Mouse (Mus musculus): ENCODE measurements around the gene Tbl1xr1. TPM values are rescaled to one million over a fixed set of nuclear protein-coding genes. Genes with fewer than 3 reads are reported as not detected.

Tbl1xr1 gene
- polyA plus RNA-seq, 1 experiment, result 14.7 TPM

GRCm38 (mm10) chr3:22171526-22171925, 95.1 kb downstream of the Tbl1xr1 start:
- Histone ChIP-seq H3K36me3 (ENCODE audit: control insufficient read depth, insufficient read depth) (peaks cover 2% of the 10 kb centered on the region), H3K4me2 (ENCODE audit: low read depth) (no peak overlapping the region), H3ac (ENCODE audit: control insufficient read depth, insufficient read length) (no peak overlapping the region), H3K4me3 (no peak overlapping the region), H3K27me3 (ENCODE audit: control insufficient read depth, insufficient read depth, insufficient read length) (no peaks in the 10 kb centered on the region), H3K79me2 (ENCODE audit: control insufficient read depth, insufficient read depth) (peaks cover 61% of the 10 kb centered on the region)
- no peak for TF ChIP-seq MAX (IDR thresholded peaks at IDR 0.05; ENCODE audit: low read depth)
- no peak for TF ChIP-seq CEBPB (IDR thresholded peaks at IDR 0.05; ENCODE audit: insufficient read depth, poor library complexity, severe bottlenecking)
- no peak for TF ChIP-seq POLR2A (IDR thresholded peaks at IDR 0.05; ENCODE audit: insufficient read length, low read depth)
- no peak for TF ChIP-seq USF1 (IDR thresholded peaks at IDR 0.05; ENCODE audit: low read depth)
- no peak for TF ChIP-seq POLR2AphosphoS2 (IDR thresholded peaks at IDR 0.05; ENCODE audit: insufficient read length, low read depth)
- TF ChIP-seq E2F4 (IDR thresholded peaks at IDR 0.05; ENCODE audit: insufficient read depth), result no peak

DNA sequence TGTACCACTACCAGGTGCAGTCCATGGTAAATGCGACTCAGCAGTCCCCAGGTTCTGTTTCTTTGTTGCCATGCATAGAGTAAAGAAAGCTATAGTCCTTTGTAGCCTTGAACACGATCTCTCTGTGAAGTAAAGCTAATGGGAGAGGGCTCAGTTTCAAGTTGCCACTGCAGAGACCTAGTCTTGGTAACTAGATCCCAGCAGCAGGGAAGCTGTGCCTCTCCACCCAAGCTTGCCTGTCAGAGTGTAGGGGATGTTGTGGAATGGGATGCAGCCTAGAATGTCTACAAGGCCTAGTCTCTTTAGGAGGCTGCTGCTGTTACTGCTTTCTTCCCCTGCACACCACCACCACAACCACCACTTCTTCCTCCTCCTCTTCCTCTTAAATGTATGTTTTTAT, 96.0 kb downstream of the Tbl1xr1 start:
- Histone ChIP-seq H3K79me2 (ENCODE audit: control insufficient read depth, insufficient read depth) (peaks cover 62% of the 10 kb centered on the region), H3K4me2 (ENCODE audit: low read depth) (no peak overlapping the region), H3K36me3 (ENCODE audit: control insufficient read depth, insufficient read depth) (no peaks in the 10 kb centered on the region), H3ac (ENCODE audit: control insufficient read depth, insufficient read length) (no peak overlapping the region), H3K27me3 (ENCODE audit: control insufficient read depth, insufficient read depth, insufficient read length) (no peaks in the 10 kb centered on the region), H3K4me3 (no peak overlapping the region)
- TF ChIP-seq MYOG (IDR thresholded peaks at IDR 0.05; ENCODE audit: control insufficient read depth in 1 of 3, insufficient read depth in 1 of 3, insufficient read length in 2 of 3, low read depth in 2 of 3) (no peak), TCF3 (IDR thresholded peaks at IDR 0.05; ENCODE audit: insufficient read length, low read depth) (no peak), MAX (IDR thresholded peaks at IDR 0.05; ENCODE audit: low read depth) (no peak), TCF12 (IDR thresholded peaks at IDR 0.05; ENCODE audit: insufficient read depth, poor library complexity, severe bottlenecking) (no peak), MYOD1 (IDR thresholded peaks at IDR 0.05; ENCODE audit: control insufficient read depth in 1 of 3, insufficient read length in 2 of 3, low read depth in 2 of 3) (no peak), POLR2AphosphoS2 (IDR thresholded peaks at IDR 0.05; ENCODE audit: insufficient read length, low read depth) (no peak), USF1 (IDR thresholded peaks at IDR 0.05; ENCODE audit: low read depth) (no peak), SRF (IDR thresholded peaks at IDR 0.05; ENCODE audit: control insufficient read depth, insufficient read length, low read depth) (no peak)

DNA sequence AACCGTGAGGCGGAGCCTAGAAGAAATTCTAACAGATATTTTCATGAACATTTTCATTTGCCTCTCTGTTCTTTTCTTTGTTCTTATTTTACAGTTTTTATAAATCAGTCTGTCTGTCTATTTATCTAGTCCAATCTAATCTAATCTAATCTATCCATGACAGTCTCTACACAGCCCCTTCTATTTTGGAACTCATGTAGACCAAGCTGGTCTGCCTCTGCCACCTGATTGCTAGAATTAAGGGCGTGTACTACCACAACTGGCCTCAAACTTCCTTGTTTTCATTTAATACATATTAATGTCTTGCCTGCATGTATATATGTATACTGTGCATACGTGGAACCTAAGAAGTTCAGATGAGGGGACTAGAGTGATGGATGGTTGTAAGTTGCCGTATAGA, 96.7 kb downstream of the Tbl1xr1 start:
- no peak for TF ChIP-seq E2F4 (IDR thresholded peaks at IDR 0.05; ENCODE audit: insufficient read depth)
- TF ChIP-seq TCF3 (IDR thresholded peaks at IDR 0.05; ENCODE audit: insufficient read length, low read depth), result no peak
- no peak for TF ChIP-seq MAX (IDR thresholded peaks at IDR 0.05; ENCODE audit: low read depth)
- TF ChIP-seq CEBPB (IDR thresholded peaks at IDR 0.05; ENCODE audit: insufficient read depth, poor library complexity, severe bottlenecking), result no peak
- TF ChIP-seq MYOG (IDR thresholded peaks at IDR 0.05; ENCODE audit: control insufficient read depth in 1 of 3, insufficient read depth in 1 of 3, insufficient read length in 2 of 3, low read depth in 2 of 3), result no peak
- TF ChIP-seq REST (IDR thresholded peaks at IDR 0.05; ENCODE audit: insufficient read depth, insufficient read length), result no peak
- TF ChIP-seq POLR2AphosphoS2 (IDR thresholded peaks at IDR 0.05; ENCODE audit: insufficient read length, low read depth), result no peak
- TF ChIP-seq POLR2A (IDR thresholded peaks at IDR 0.05; ENCODE audit: insufficient read length, low read depth), result no peak
- no peak for TF ChIP-seq SRF (IDR thresholded peaks at IDR 0.05; ENCODE audit: control insufficient read depth, insufficient read length, low read depth)
- TF ChIP-seq USF1 (IDR thresholded peaks at IDR 0.05; ENCODE audit: low read depth), result no peak
- TF ChIP-seq MYOD1 (IDR thresholded peaks at IDR 0.05; ENCODE audit: control insufficient read depth in 1 of 3, insufficient read length in 2 of 3, low read depth in 2 of 3), result no peak
- no peak for TF ChIP-seq TCF12 (IDR thresholded peaks at IDR 0.05; ENCODE audit: insufficient read depth, poor library complexity, severe bottlenecking)
- Histone ChIP-seq H3K79me2 (ENCODE audit: control insufficient read depth, insufficient read depth) (peaks cover 63% of the 10 kb centered on the region), H3K36me3 (ENCODE audit: control insufficient read depth, insufficient read depth) (no peaks in the 10 kb centered on the region), H3K4me3 (no peak overlapping the region), H3K4me2 (ENCODE audit: low read depth) (no peak overlapping the region), H3ac (ENCODE audit: control insufficient read depth, insufficient read length) (no peak overlapping the region), H3K27me3 (ENCODE audit: control insufficient read depth, insufficient read depth, insufficient read length) (no peaks in the 10 kb centered on the region)

DNA sequence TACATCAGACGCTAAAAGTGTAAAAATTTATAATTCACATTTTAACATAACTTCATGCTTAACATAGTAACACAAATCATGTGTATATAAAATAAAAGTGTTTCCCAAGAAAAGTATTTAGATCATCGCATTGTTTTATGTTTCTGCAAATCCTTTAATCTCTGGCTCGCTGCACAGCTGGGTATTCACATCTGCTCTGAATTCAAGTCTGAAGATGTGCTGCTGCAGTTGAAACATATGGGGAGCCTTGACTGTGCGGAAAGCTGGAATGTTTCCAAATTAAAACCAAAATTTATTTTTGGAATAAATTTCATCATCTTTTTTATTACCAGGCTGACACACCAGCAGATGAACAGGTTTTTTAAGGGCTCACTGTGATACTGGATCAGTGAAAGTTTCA, 97.8 kb downstream of the Tbl1xr1 start:
- Histone ChIP-seq H3K36me3 (ENCODE audit: control insufficient read depth, insufficient read depth) (no peaks in the 10 kb centered on the region), H3K27me3 (ENCODE audit: control insufficient read depth, insufficient read depth, insufficient read length) (no peaks in the 10 kb centered on the region), H3K4me3 (no peak overlapping the region), H3K79me2 (ENCODE audit: control insufficient read depth, insufficient read depth) (peaks cover 62% of the 10 kb centered on the region), H3K4me2 (ENCODE audit: low read depth) (no peak overlapping the region), H3ac (ENCODE audit: control insufficient read depth, insufficient read length) (no peak overlapping the region)
- TF ChIP-seq E2F4 (IDR thresholded peaks at IDR 0.05; ENCODE audit: insufficient read depth) (no peak), TCF12 (IDR thresholded peaks at IDR 0.05; ENCODE audit: insufficient read depth, poor library complexity, severe bottlenecking) (no peak), SRF (IDR thresholded peaks at IDR 0.05; ENCODE audit: control insufficient read depth, insufficient read length, low read depth) (no peak), MYOD1 (IDR thresholded peaks at IDR 0.05; ENCODE audit: control insufficient read depth in 1 of 3, insufficient read length in 2 of 3, low read depth in 2 of 3) (no peak), MYOG (IDR thresholded peaks at IDR 0.05; ENCODE audit: control insufficient read depth in 1 of 3, insufficient read depth in 1 of 3, insufficient read length in 2 of 3, low read depth in 2 of 3) (no peak), TCF3 (IDR thresholded peaks at IDR 0.05; ENCODE audit: insufficient read length, low read depth) (no peak), MAX (IDR thresholded peaks at IDR 0.05; ENCODE audit: low read depth) (no peak), USF1 (IDR thresholded peaks at IDR 0.05; ENCODE audit: low read depth) (no peak), REST (IDR thresholded peaks at IDR 0.05; ENCODE audit: insufficient read depth, insufficient read length) (no peak), POLR2A (IDR thresholded peaks at IDR 0.05; ENCODE audit: insufficient read length, low read depth) (no peak), CEBPB (IDR thresholded peaks at IDR 0.05; ENCODE audit: insufficient read depth, poor library complexity, severe bottlenecking) (no peak), POLR2AphosphoS2 (IDR thresholded peaks at IDR 0.05; ENCODE audit: insufficient read length, low read depth) (no peak)

DNA sequence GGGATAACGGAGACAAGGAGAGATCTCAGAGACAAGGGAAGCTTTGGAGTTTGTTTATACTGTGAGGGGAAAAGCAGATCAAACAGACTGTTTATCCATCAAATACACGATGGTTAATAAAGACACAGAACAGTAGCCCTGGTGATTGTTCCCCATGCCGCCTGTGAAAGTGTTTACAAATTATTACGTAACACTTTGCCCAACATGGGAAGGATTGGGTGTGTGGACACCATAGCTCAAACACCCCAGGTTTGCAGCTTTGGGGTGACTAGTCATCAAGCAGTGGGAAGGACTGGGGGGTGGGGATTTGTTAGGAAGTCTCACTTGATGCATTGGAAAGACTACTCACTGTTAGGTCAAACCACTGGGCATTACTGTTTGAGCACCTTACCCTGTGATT, 103.6 kb downstream of the Tbl1xr1 start:
- no peak for TF ChIP-seq MYOD1 (IDR thresholded peaks at IDR 0.05; ENCODE audit: control insufficient read depth in 1 of 3, insufficient read length in 2 of 3, low read depth in 2 of 3)
- no peak for TF ChIP-seq USF1 (IDR thresholded peaks at IDR 0.05; ENCODE audit: low read depth)
- no peak for TF ChIP-seq MAX (IDR thresholded peaks at IDR 0.05; ENCODE audit: low read depth)
- TF ChIP-seq REST (IDR thresholded peaks at IDR 0.05; ENCODE audit: insufficient read depth, insufficient read length), result no peak
- TF ChIP-seq CEBPB (IDR thresholded peaks at IDR 0.05; ENCODE audit: insufficient read depth, poor library complexity, severe bottlenecking), result no peak
- TF ChIP-seq POLR2A (IDR thresholded peaks at IDR 0.05; ENCODE audit: insufficient read length, low read depth), result no peak
- TF ChIP-seq TCF3 (IDR thresholded peaks at IDR 0.05; ENCODE audit: insufficient read length, low read depth), result no peak
- no peak for TF ChIP-seq POLR2AphosphoS2 (IDR thresholded peaks at IDR 0.05; ENCODE audit: insufficient read length, low read depth)
- TF ChIP-seq E2F4 (IDR thresholded peaks at IDR 0.05; ENCODE audit: insufficient read depth), result no peak
- no peak for TF ChIP-seq MYOG (IDR thresholded peaks at IDR 0.05; ENCODE audit: control insufficient read depth in 1 of 3, insufficient read depth in 1 of 3, insufficient read length in 2 of 3, low read depth in 2 of 3)
- TF ChIP-seq TCF12 (IDR thresholded peaks at IDR 0.05; ENCODE audit: insufficient read depth, poor library complexity, severe bottlenecking), result no peak
- Histone ChIP-seq H3K4me2 (ENCODE audit: low read depth) (no peak overlapping the region), H3ac (ENCODE audit: control insufficient read depth, insufficient read length) (no peak overlapping the region), H3K79me2 (ENCODE audit: control insufficient read depth, insufficient read depth) (peaks cover 33% of the 10 kb centered on the region), H3K36me3 (ENCODE audit: control insufficient read depth, insufficient read depth) (no peaks in the 10 kb centered on the region), H3K27me3 (ENCODE audit: control insufficient read depth, insufficient read depth, insufficient read length) (no peaks in the 10 kb centered on the region), H3K4me3 (no peak overlapping the region)

All from myocyte (in vitro differentiated cells).